Comparison of ENCODE assay signal across 12 mouse cellular contexts in genomic region chr6:87127049-87127753, GRCm38 (mm10). TPM values are rescaled to one million over a fixed set of nuclear protein-coding genes. Genes with fewer than 3 reads are reported as not detected.
DNase-seq lines count a peak whose midpoint lies in the region; ATAC-seq and TF ChIP-seq lines count a peak whose summit lies in the region.
"Had no signal": no experiment of that assay in that cellular context is flagged by ENCODE, and none has a peak within 500 bp of the region (broad histone marks: within the 10 kb centered on the region; RNA-seq: fewer than 3 reads in every experiment).

No protein-coding gene starts in this region.

- no peaks in the 10 kb centered on the region for H3K36me3 ChIP-seq in stomach, embryonic 15.5 days
- H3K36me3 ChIP-seq: heart, embryonic 12.5 days; neural tube, embryonic 15.5 days had no signal

- ATAC-seq in stomach, embryonic 15.5 days (ENCODE audit: insufficient read depth, low FRiP score, low read depth), result peak; percentile 71; the same call in 1 of the 2 replicates

- no peak for TF ChIP-seq CTCF in lung, adult 2 months (IDR thresholded peaks at IDR 0.05; ENCODE audit: insufficient read depth, low read length)

- no peak overlapping the region for H3K4me3 ChIP-seq in lung, adult 2 months (replicated peaks; ENCODE audit: extremely low read depth, low read depth, low read length)
- H3K4me3 ChIP-seq in stomach, embryonic 15.5 days (replicated peaks), result no peak overlapping the region
- H3K4me3 ChIP-seq: heart, embryonic 12.5 days; neural tube, embryonic 15.5 days had no signal

- no peaks in the 10 kb centered on the region for H3K9me3 ChIP-seq in stomach, embryonic 15.5 days
- H3K9me3 ChIP-seq: neural tube, embryonic 15.5 days had no signal

- TF ChIP-seq POLR2A in lung, adult 2 months (IDR thresholded peaks at IDR 0.05; ENCODE audit: borderline replicate concordance, extremely low read depth, low read depth, low read length), result peak; percentile 77; the same call in 1 of the 2 replicates

- no peak overlapping the region for H3K4me2 ChIP-seq in stomach, embryonic 15.5 days
- H3K4me2 ChIP-seq: heart, embryonic 12.5 days; neural tube, embryonic 15.5 days had no signal

- intact Hi-C loops in left cerebral cortex, postnatal 4 days (cut with DNase I), result no loop called here

- H3K27me3 ChIP-seq in stomach, embryonic 15.5 days (replicated peaks), result no peaks in the 10 kb centered on the region
- H3K27me3 ChIP-seq: heart, embryonic 12.5 days; neural tube, embryonic 15.5 days had no signal

- 32% methylated on average over 8 of the region's 8 CpGs for WGBS in lung, adult 2 months
- WGBS in stomach, embryonic 15.5 days, result 36% methylated on average over 8 of the region's 8 CpGs

- DNase-seq in embryo, embryonic 10.5 days (ENCODE audit: low spot score), result peak; percentile 26
- DNase-seq in embryo, embryonic 9.5 days (ENCODE audit: extremely low spot score), result no peak
- peak; percentile 2 for DNase-seq in ovary, postnatal 36 days (ENCODE audit: low spot score)
- DNase-seq in ovary, postnatal 14 days (ENCODE audit: low spot score), result no peak
- no peak for DNase-seq in lung, adult 2 months
- DNase-seq in left cerebral cortex, postnatal 4 days, result no peak
- DNase-seq in frontal cortex, postnatal 14 days (ENCODE audit: low spot score in 2 of 2), result no peak
- DNase-seq: kidney, adult 2 months had no signal

- H3K9ac ChIP-seq in stomach, embryonic 15.5 days, result no peak overlapping the region
- H3K9ac ChIP-seq: heart, embryonic 12.5 days; neural tube, embryonic 15.5 days had no signal

- H3K4me1 ChIP-seq in lung, adult 2 months (ENCODE audit: control insufficient read depth, insufficient read depth, low read length), result peaks cover 16% of the 10 kb centered on the region
- H3K4me1 ChIP-seq in stomach, embryonic 15.5 days, result 0 out of 2 replicates have a peak, but pooled peaks cover 9% of the 10 kb centered on the region
- H3K4me1 ChIP-seq: neural tube, embryonic 15.5 days had no signal

- H3K27ac ChIP-seq in stomach, embryonic 15.5 days, result 0 out of 2 replicates have a peak overlapping the region, but pooled peaks have one; percentile 31
- H3K27ac ChIP-seq: neural tube, embryonic 15.5 days had no signal

RNA-seq across cellular contexts. Expression of gene D6Ertd527e, which starts 22.7 kb away (rescaled TPM):
- polyA plus RNA-seq in lung, adult 2 months (2012; rRNA removed), result 2.0 and 2.3 TPM in 2 replicates
- 0.40 and 0.43 TPM in 2 replicates for polyA plus RNA-seq in stomach, embryonic 15.5 days (2015; fragmentation: Nextera tagmentation; extraction: Ambion mirVana)
- under 1 TPM in 1 of 2 experiments, not detected in 1; 0.26 TPM for total RNA-seq in left cerebral cortex, postnatal 4 days (2021)
- total RNA-seq: left cerebral cortex, adult 18-20 months had no signal

Comparison
In these comparisons a context has a peak if more than half of its experiments do, and no peak if none do; other contexts are left out.
1. DNase-seq: peak in embryo, embryonic 10.5 days (single experiment) and ovary, postnatal 36 days (single experiment); none in embryo, embryonic 9.5 days (single experiment), ovary, postnatal 14 days (single experiment), lung, adult 2 months (single experiment), left cerebral cortex, postnatal 4 days (single experiment) and frontal cortex, postnatal 14 days (0 of 2).